Mouse (Mus musculus) liver, embryonic 11.5 days (tissue): ENCODE measurements around the gene Pdgfc. TPM values are rescaled to one million over a fixed set of nuclear protein-coding genes. Genes with fewer than 3 reads are reported as not detected.

Experiments used
- ATAC-seq: fragments of 200-750 bp; cut with Nextera tagmentation; replicated peaks from 2 replicates; pipeline ENCODE4 v1.8.0; 2017; ENCODE audit warnings: moderate number of reproducible peaks, mild to moderate bottlenecking, moderate TSS enrichment, moderate library complexity; ENCODE audit not compliant: low FRiP score
- DNase-seq: peaks from one replicate; pipeline ENCODE4 v3.0.0-alpha.2; 2017; ENCODE audit warnings: low spot score
- H3K27ac ChIP-seq: fragments of 300-500 bp; sonication (generic); 2 replicates; pipeline ENCODE4 v1.5.1; 2014; ENCODE audit warnings: mild to moderate bottlenecking, low read depth, low read length, control low read depth
- H3K27me3 ChIP-seq: fragments of 300-500 bp; sonication (generic); replicated peaks from 2 replicates; pipeline ENCODE4 v1.6.1; 2014; ENCODE audit warnings: low read length, mixed read lengths; ENCODE audit not compliant: control insufficient read depth, insufficient read depth
- H3K36me3 ChIP-seq: fragments of 300-500 bp; sonication (generic); 2 replicates; pipeline ENCODE4 v1.6.1; 2014; ENCODE audit warnings: mild to moderate bottlenecking, low read length, moderate library complexity, mixed read lengths; ENCODE audit not compliant: control insufficient read depth, insufficient read depth
- H3K4me1 ChIP-seq: fragments of 300-500 bp; sonication (generic); replicated peaks from 2 replicates; pipeline ENCODE4 v1.6.1; 2014; ENCODE audit warnings: low read length, mixed read lengths; ENCODE audit not compliant: control insufficient read depth, insufficient read depth
- H3K4me2 ChIP-seq: fragments of 300-500 bp; sonication (generic); 2 replicates; pipeline ENCODE4 v1.6.1; 2014; ENCODE audit warnings: mild to moderate bottlenecking, control low read depth, moderate library complexity
- H3K4me3 ChIP-seq: fragments of 300-500 bp; sonication (generic); 2 replicates; pipeline ENCODE4 v1.5.1; 2014; ENCODE audit warnings: low read depth, low read length, control low read depth
- H3K9ac ChIP-seq: fragments of 300-500 bp; sonication (generic); 2 replicates; pipeline ENCODE4 v1.6.1; 2014; ENCODE audit warnings: low read depth, low read length, control low read depth
- H3K9me3 ChIP-seq: fragments of 300-500 bp; sonication (generic); 2 replicates; pipeline ENCODE4 v1.6.1; 2016; ENCODE audit warnings: low read length, inconsistent platforms, mixed read lengths; ENCODE audit not compliant: control insufficient read depth
- WGBS: fragments of 180-500 bp; shearing (Covaris S2); extraction: QIAGEN DNeasy Blood & Tissue Kit; methylation state at CpG from one replicate; pipeline ENCODE4 v1.1.7; 2014; 5-methylcytosine and 5-hydroxymethylcytosine counted together
- polyA plus RNA-seq: library from polyadenylated mRNA; unstranded; fragments of >200 nt; fragmentation: Nextera tagmentation; extraction: Ambion mirVana; gene quantifications from 2 replicates; pipeline ENCODE4 v1.2.1, GENCODE M21; 2014

Gene Pdgfc
- polyA plus RNA-seq, 1 experiment from 2014 or later, result 11.8 TPM

DNA sequence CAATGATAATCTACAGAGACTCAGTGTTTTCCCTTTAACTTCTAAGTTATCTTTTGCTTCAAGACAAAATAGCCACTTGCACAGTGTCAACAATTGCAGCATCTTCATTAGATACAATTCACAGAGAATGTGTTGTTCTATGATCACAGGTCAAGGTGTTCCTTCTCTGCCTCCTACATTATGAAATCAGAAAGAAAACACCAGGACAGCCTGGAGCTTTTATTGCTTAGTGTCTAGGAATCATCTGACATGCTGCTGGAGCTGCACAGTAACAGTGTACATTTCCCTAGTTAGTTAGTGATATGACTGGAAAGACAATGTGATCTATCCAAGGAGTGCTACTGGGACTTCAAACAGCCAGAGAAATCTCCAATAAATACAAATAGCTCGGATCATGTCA is 118.2 kb downstream of the Pdgfc start:
- DNase-seq (no peak), ATAC-seq (no peak)
- WGBS, result 50% methylated on average over 1 of the region's 1 CpGs
- Histone ChIP-seq H3K9me3 (no peaks in the 10 kb centered on the region), H3K36me3 (no peaks in the 10 kb centered on the region), H3K27me3 (no peaks in the 10 kb centered on the region), H3K27ac (no peak overlapping the region), H3K9ac (no peak overlapping the region), H3K4me3 (no peak overlapping the region), H3K4me2 (no peak overlapping the region), H3K4me1 (no peaks in the 10 kb centered on the region)

DNA sequence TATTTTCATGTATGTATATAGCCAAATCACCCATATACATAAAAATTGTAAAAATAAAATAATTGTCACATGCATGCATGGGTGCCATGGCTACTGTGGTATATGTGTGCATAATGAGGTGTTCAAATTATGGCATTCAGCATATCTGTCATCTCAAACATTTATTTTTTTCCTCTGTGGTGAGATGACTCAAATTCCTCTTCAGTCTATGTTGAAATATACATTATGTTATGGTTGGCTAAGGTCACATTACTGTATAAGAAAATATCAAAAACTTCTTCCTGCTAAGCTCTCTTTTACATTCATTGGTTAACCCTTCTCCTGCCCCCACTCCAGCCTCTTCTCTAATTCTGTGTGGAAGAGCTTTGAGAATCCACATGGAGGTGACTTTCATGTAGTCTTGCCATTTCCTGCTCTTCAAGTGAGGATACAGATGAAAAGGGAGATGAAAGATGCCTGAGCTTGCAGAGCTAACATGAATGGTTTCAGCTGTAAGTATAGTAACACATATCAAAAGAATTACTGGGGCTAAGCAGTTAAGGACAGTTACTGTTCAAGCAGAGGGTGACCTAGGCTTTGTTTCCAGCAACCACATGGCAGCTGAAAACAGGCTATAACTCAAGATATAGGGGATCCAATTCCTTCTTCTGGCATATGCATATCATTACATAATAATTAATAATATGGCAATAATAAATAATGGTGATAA is 124.4 kb downstream of the Pdgfc start:
- no peaks in the 10 kb centered on the region for H3K4me1 ChIP-seq
- no peaks in the 10 kb centered on the region for H3K27me3 ChIP-seq
- ATAC-seq, result no peak
- no peak overlapping the region for H3K27ac ChIP-seq
- H3K9ac ChIP-seq, result no peak overlapping the region
- H3K4me3 ChIP-seq, result no peak overlapping the region
- no peak overlapping the region for H3K4me2 ChIP-seq
- no peak for DNase-seq
- no peaks in the 10 kb centered on the region for H3K36me3 ChIP-seq
- no peaks in the 10 kb centered on the region for H3K9me3 ChIP-seq

DNA sequence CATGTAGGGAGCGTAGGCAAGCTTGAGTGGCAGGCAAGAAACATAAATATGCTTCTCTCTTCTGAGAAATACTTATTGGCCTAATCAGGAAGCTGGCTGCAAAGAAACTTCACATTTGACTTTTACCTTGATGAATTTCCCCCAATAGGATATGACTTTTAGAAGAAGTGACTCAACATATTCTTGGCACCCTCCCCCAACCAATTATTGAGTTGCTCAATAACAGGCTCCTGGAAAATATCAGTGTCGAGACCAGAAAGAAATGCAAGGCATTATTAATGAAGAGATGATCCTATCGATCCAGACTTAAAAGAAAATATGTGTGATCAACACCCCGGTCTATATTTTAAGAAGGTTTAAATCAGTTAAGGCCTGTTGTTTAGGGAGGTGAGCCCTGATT is 125.9 kb downstream of the Pdgfc start:
- no peak for DNase-seq
- no peak for ATAC-seq

DNA sequence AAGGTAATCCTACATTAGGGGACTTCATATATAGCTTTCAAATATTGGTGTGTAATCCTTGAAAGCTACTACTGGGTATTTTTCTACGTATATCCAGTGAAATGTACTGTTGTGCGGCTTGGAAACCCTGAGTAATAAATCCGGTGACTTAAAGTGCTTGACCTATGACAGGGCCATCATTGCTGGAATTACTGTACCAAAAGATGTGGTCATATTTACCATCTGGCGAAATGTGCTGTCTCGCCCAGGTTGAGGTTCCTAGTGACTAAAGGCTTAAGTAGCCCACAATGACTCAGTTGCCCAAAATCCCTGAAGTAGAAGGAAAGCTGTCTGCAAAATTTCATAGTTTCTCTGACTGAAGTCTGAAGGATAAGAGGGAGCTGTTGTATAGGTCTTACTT is 127.9 kb downstream of the Pdgfc start:
- DNase-seq, result no peak
- no peaks in the 10 kb centered on the region for H3K9me3 ChIP-seq
- no peak overlapping the region for H3K27ac ChIP-seq
- no peaks in the 10 kb centered on the region for H3K4me1 ChIP-seq
- H3K9ac ChIP-seq, result no peak overlapping the region
- 90% methylated on average over 5 of the region's 5 CpGs for WGBS
- no peak overlapping the region for H3K4me2 ChIP-seq
- no peaks in the 10 kb centered on the region for H3K27me3 ChIP-seq
- H3K36me3 ChIP-seq, result no peaks in the 10 kb centered on the region
- ATAC-seq, result no peak
- H3K4me3 ChIP-seq, result no peak overlapping the region

More for the DNA sequence above, 125.9 kb downstream of the Pdgfc start:
- H3K4me2 ChIP-seq, result no peak overlapping the region
- no peaks in the 10 kb centered on the region for H3K27me3 ChIP-seq
- H3K9me3 ChIP-seq, result no peaks in the 10 kb centered on the region
- WGBS, result 88% methylated on average over 4 of the region's 4 CpGs
- no peak overlapping the region for H3K27ac ChIP-seq
- H3K4me1 ChIP-seq, result no peaks in the 10 kb centered on the region
- no peaks in the 10 kb centered on the region for H3K36me3 ChIP-seq
- H3K9ac ChIP-seq, result no peak overlapping the region
- no peak overlapping the region for H3K4me3 ChIP-seq

DNA sequence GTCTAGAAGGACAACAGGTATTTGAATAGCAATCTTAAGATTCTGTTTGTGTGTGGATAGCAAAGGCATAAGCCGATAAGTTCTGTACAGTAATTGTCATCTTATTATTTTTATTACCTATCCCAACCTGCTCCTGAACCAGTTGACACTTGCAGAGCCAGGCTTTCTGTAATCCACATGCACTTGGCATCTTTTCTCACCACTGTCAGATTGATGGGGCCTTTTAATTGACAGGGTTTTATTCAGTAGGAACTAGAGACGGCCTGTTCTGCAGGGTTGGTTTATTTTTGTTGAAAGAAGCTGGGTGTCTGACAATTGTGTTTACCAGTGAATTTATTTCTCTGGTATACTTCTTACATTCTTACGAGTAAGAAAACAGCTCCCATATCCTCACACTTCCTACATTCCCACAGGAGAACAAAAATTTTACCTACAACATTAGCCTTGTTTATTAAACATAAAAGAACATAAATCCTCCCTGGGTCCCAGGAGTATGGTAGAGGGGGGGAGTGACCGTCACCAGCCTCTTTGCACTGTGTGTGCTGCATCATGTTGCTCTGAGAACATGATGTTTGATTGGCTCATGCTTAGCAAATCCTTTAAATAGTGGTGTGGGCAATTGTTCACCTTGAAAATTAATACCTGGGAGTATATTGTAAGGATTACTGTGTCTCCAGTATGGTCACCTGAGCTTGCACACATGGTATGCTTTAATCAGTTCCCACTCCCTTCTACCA is 134.0 kb downstream of the Pdgfc start:
- Histone ChIP-seq H3K9ac (no peak overlapping the region), H3K36me3 (no peaks in the 10 kb centered on the region), H3K9me3 (no peaks in the 10 kb centered on the region), H3K4me1 (no peaks in the 10 kb centered on the region), H3K27me3 (no peaks in the 10 kb centered on the region), H3K4me2 (no peak overlapping the region), H3K4me3 (no peak overlapping the region), H3K27ac (no peak overlapping the region)
- WGBS, result 73% methylated on average over 4 of the region's 4 CpGs
- DNase-seq (no peak), ATAC-seq (no peak)

DNA sequence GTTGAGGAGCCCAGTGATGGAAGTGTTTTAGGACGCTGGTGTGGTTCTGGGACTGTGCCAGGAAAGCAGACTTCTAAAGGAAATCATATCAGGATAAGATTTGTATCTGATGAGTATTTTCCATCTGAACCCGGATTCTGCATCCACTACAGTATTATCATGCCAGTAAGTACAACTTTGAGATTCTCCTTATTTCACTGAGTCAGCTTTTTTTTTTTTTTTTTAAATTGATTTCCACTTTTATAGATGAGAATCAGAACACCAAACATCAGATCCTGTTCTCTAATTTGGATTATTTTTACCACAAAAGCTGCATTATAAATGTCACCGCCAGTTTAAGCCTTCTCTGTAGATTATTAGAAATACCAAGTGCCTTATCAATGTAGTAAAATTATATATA is 138.6 kb downstream of the Pdgfc start:
- H3K36me3 ChIP-seq, result no peaks in the 10 kb centered on the region
- no peak overlapping the region for H3K4me3 ChIP-seq
- H3K9me3 ChIP-seq, result no peaks in the 10 kb centered on the region
- 86% methylated on average over 3 of the region's 3 CpGs for WGBS
- no peak for ATAC-seq
- H3K27me3 ChIP-seq, result no peaks in the 10 kb centered on the region
- H3K4me1 ChIP-seq, result no peaks in the 10 kb centered on the region
- H3K9ac ChIP-seq, result no peak overlapping the region
- H3K4me2 ChIP-seq, result no peak overlapping the region
- no peak overlapping the region for H3K27ac ChIP-seq
- DNase-seq, result no peak

DNA sequence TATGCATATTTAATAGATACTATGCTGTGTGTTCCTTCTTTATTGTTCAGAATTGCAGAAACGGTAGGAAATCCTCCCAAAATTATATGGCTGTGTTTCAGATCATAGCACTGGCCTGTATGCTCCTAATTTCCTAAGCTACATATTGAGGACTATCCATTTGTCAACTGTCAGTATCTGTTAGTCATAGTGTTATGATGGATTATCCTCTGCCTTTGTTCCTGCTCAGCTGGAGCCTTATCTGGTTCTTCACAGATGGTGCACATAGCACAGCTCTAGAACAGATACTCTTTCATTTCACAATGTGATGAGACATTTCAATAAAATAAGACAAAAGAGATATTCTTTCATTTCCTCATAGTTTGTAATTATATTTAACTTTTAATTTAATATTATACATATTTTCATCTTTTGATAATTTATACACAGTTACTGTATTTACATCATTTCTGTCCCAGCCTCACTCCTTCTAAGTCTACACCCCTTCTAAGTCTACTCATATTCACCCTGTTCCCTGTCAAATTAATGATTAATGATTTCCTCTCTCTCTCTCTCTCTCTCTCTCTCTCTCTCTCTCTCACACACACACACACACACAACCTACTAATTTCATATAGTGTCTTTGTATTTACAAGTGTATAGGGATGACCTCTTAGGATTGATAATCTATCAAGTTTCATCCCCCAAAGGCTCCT is 145.2 kb downstream of the Pdgfc start:
- Histone ChIP-seq H3K4me3 (no peak overlapping the region), H3K9ac (no peak overlapping the region), H3K9me3 (no peaks in the 10 kb centered on the region), H3K4me2 (no peak overlapping the region), H3K4me1 (no peaks in the 10 kb centered on the region), H3K36me3 (no peaks in the 10 kb centered on the region), H3K27me3 (no peaks in the 10 kb centered on the region), H3K27ac (no peak overlapping the region)
- DNase-seq (no peak), ATAC-seq (no peak)
- WGBS, result 89% methylated on average over 1 of the region's 1 CpGs

DNA sequence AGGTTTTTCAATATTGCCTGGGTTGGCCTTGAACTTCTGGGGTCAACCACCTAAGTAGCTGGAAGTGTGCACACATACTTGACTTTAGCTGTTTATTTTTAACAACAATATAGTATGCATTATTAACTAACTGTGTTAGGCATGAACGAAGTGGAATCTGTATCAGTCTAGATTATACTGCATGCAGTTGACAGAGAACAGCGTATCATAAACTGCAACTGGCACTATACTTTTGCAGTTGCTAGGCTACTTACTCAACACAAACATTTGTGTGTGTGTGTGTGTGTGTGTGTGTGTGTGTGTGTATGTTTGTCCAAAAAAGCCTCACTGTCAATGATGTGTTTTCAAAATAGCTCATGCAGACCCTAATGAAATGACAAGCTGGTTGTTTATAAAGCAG is 160.7 kb downstream of the Pdgfc start:
- H3K36me3 ChIP-seq, result no peaks in the 10 kb centered on the region
- 77% methylated on average over 2 of the region's 2 CpGs for WGBS

More for the DNA sequence above, 160.7 kb downstream of the Pdgfc start:
- no peak for ATAC-seq
- Histone ChIP-seq H3K4me3 (no peak overlapping the region), H3K9ac (no peak overlapping the region), H3K4me2 (no peak overlapping the region), H3K9me3 (no peaks in the 10 kb centered on the region), H3K27me3 (no peaks in the 10 kb centered on the region), H3K4me1 (no peaks in the 10 kb centered on the region), H3K27ac (no peak overlapping the region)
- DNase-seq, result no peak
